Mouse (Mus musculus): ENCODE results near the gene Evi2a. TPM values are rescaled to one million over a fixed set of nuclear protein-coding genes. Genes with fewer than 3 reads are reported as not detected.

Gene Evi2a
- polyA plus RNA-seq, 1 experiment from 2014 or later: 3.1 TPM

GRCm38 (mm10) chr11:79484721-79485120, 45.7 kb downstream of the Evi2a start:
- Histone ChIP-seq H3K36me3 (ENCODE audit: control insufficient read depth, insufficient read depth, low read length) (no peaks in the 10 kb centered on the region), H3K4me2 (replicated peaks; ENCODE audit: low read depth, low read length) (no peak overlapping the region), H3K4me3 (ENCODE audit: low read depth, low read length) (no peak overlapping the region), H3K9ac (ENCODE audit: low read depth, low read length) (no peak overlapping the region), H3K9me3 (ENCODE audit: control insufficient read depth, low read length) (no peaks in the 10 kb centered on the region), H3K27me3 (ENCODE audit: control insufficient read depth, insufficient read depth, low read length) (no peaks in the 10 kb centered on the region), H3K4me1 (replicated peaks; ENCODE audit: control insufficient read depth, insufficient read depth, low read length) (no peaks in the 10 kb centered on the region), H3K27ac (ENCODE audit: low read depth, low read length) (no peak overlapping the region)
- no peak for ATAC-seq (ENCODE audit: low FRiP score)
- no peak for DNase-seq (ENCODE audit: low spot score)

DNA sequence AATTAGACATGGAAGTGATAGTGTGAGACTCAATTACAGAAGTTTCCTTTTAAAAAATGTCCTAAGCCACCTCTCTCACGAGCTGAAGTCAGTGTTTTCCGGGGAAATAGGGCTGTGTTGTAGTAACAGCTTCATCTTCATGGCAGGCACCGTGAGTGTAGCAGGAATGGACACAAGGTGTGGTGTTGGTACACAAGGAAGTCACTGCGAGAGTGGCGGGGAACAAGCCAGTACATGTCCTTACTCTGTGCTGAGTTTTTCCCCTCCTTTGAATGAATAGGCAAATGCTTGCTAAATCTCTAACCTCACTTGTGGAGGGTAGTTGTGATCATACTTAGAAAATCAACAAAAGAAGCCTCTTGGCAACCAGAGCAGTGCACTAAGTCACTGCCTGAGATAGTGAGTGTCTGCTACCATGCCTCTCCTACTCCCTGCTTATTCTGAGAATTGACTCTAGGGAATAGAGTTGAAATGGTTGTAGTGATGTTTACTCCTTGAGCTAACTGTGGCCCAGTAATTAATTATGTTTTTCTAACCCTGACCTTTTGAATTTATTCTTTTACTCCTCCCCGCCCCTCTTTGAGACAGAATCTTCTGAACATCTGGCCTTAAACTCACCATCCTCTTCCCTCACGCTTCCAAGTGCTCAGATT, 46.4 kb downstream of the Evi2a start:
- Histone ChIP-seq H3K4me3 (ENCODE audit: low read depth, low read length) (no peak overlapping the region), H3K9ac (ENCODE audit: low read depth, low read length) (no peak overlapping the region), H3K27ac (ENCODE audit: low read depth, low read length) (no peak overlapping the region), H3K4me1 (replicated peaks; ENCODE audit: control insufficient read depth, insufficient read depth, low read length) (no peaks in the 10 kb centered on the region), H3K27me3 (ENCODE audit: control insufficient read depth, insufficient read depth, low read length) (no peaks in the 10 kb centered on the region), H3K36me3 (ENCODE audit: control insufficient read depth, insufficient read depth, low read length) (no peaks in the 10 kb centered on the region), H3K4me2 (replicated peaks; ENCODE audit: low read depth, low read length) (no peak overlapping the region), H3K9me3 (ENCODE audit: control insufficient read depth, low read length) (no peaks in the 10 kb centered on the region)
- 87% methylated on average over 7 of the region's 7 CpGs for whole genome bisulfite sequencing
- ATAC-seq (ENCODE audit: low FRiP score) (no peak), DNase-seq (ENCODE audit: low spot score) (no peak)

DNA sequence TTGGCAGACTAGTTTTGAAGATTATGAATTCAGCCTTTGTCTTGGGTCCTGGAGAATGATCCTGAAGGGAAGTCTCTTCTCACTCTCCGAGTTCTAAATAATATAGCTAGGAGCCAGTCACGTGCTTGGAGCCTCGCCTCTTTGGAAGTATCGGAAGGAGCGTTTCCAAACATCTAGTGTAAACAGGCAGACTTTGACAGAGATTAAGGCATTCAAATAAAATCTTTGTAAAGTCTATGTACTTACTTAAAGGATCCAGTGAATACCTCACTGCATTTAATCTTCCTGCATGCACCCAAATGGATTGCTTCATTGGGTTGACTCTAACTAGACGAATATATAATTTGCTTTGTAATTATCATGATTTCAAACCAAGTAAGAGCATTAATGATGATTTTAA, 47.0 kb downstream of the Evi2a start:
- no peak overlapping the region for H3K9ac ChIP-seq (ENCODE audit: low read depth, low read length)
- no peak overlapping the region for H3K4me2 ChIP-seq (replicated peaks; ENCODE audit: low read depth, low read length)
- H3K27ac ChIP-seq (ENCODE audit: low read depth, low read length): no peak overlapping the region
- H3K36me3 ChIP-seq (ENCODE audit: control insufficient read depth, insufficient read depth, low read length): no peaks in the 10 kb centered on the region
- H3K4me3 ChIP-seq (ENCODE audit: low read depth, low read length): no peak overlapping the region
- DNase-seq (ENCODE audit: low spot score) (no peak), ATAC-seq (ENCODE audit: low FRiP score) (no peak)
- no peaks in the 10 kb centered on the region for H3K4me1 ChIP-seq (replicated peaks; ENCODE audit: control insufficient read depth, insufficient read depth, low read length)
- no peaks in the 10 kb centered on the region for H3K9me3 ChIP-seq (ENCODE audit: control insufficient read depth, low read length)
- WGBS: 92% methylated on average over 6 of the region's 6 CpGs
- no peaks in the 10 kb centered on the region for H3K27me3 ChIP-seq (ENCODE audit: control insufficient read depth, insufficient read depth, low read length)

Other genes starting within 250 kb of the Evi2a start
- gene Gm9964, start 233.7 kb downstream of the Evi2a start, polyA plus RNA-seq (2014; fragmentation: Nextera tagmentation; extraction: Ambion mirVana): not detected in 2 replicates
- gene Nf1, start 190.9 kb downstream of the Evi2a start, polyA plus RNA-seq (2014; fragmentation: Nextera tagmentation; extraction: Ambion mirVana): 10.1 and 14.9 TPM in 2 replicates
- 0.32 and 0.73 TPM in 2 replicates for gene Omg, start 26.5 kb downstream of the Evi2a start, polyA plus RNA-seq (2014; fragmentation: Nextera tagmentation; extraction: Ambion mirVana)
- 0.20 and 1.1 TPM in 2 replicates for gene Evi2b, start 6.8 kb downstream of the Evi2a start, polyA plus RNA-seq (2014; fragmentation: Nextera tagmentation; extraction: Ambion mirVana)
- gene Evi2, start within 50 bp of the Evi2a start, polyA plus RNA-seq (2014; fragmentation: Nextera tagmentation; extraction: Ambion mirVana): 0.74 and 2.1 TPM in 2 replicates
- 11.5 and 11.6 TPM in 2 replicates for gene Rab11fip4, start 60.6 kb upstream of the Evi2a start, polyA plus RNA-seq (2014; fragmentation: Nextera tagmentation; extraction: Ambion mirVana)

Data from hindbrain, embryonic 11.5 days (tissue).